Mouse (Mus musculus): ENCODE data around the gene Rabep2. TPM values are rescaled to one million over a fixed set of nuclear protein-coding genes. Genes with fewer than 3 reads are reported as not detected.

The Rabep2 gene
- total and polyA plus RNA-seq, 3 experiments = 33.7 to 38.5 (median 35.7) TPM

DNA sequence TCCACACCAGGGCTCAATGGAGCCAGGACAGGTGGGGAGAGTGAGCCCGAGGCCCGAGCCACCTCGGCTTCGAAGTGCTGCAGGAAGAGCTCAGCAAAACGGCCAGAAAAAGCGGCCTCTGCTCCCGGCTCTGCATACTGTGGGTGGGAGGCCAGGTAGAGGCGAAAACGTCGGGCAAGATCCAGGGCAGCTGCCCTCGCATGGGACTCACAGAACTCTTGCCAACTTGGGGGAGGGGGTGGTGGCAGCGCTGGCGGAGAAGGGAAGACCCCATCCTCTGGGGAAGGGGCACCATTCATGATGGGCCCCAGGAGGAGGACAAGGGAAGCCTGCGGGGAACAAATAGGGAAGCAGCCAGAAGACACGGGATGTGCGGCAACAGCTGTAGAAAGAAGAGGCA is 44.2 kb downstream of the Rabep2 start:
- no peaks in the 10 kb centered on the region for H3K27me3 ChIP-seq (replicated peaks)
- H3K9ac ChIP-seq (ENCODE audit: insufficient read depth, low read depth) = no peak overlapping the region
- peaks cover 13% of the 10 kb centered on the region for H3K79me2 ChIP-seq (replicated peaks; ENCODE audit: control insufficient read depth, extremely low read depth, insufficient read depth, poor library complexity, severe bottlenecking)
- in situ Hi-C loops (cut with MboI; ENCODE audit: low pct_ligation_motif_present, low pct_unique_long_range_greater_than_20kb, low sequenced_read_pairs) = loop anchor here (5.0 kb wide), 1 partner anchor 75 kb away; the partner anchor contains the start of gene Nfatc2ip
- no peak for DNase-seq (ENCODE audit: extremely low read depth)
- peak overlapping the region in 1 of 3 experiments; percentile 70 for H3K4me3 ChIP-seq (replicated peaks in 1 of 3; ENCODE audit: low read depth in 2 of 3, low read length in 2 of 3, poor library complexity in 1 of 3)
- dilution Hi-C loops (cut with MboI; ENCODE audit: extremely low pct_ligation_motif_present, extremely low pct_unique_long_range_greater_than_20kb, low sequenced_read_pairs) = no loop called here
- H3K4me1 ChIP-seq (ENCODE audit: control insufficient read depth in 1 of 2, insufficient read depth in 2 of 2) = peaks cover 10 to 67% of the 10 kb centered on the region in 2 experiments
- 0 out of 2 replicates have a peak overlapping the region, but pooled peaks have one; percentile 4 for H3K4me2 ChIP-seq (ENCODE audit: insufficient read depth, low read depth, poor library complexity, severe bottlenecking)
- H3K27ac ChIP-seq (ENCODE audit: insufficient read depth, low read depth) = peak overlapping the region; percentile 27
- no peak for TF ChIP-seq MAX (IDR thresholded peaks at IDR 0.05; ENCODE audit: low read length)
- TF ChIP-seq PAX5 (IDR thresholded peaks at IDR 0.05; ENCODE audit: low read length) = no peak
- TF ChIP-seq MXI1 (IDR thresholded peaks at IDR 0.05; ENCODE audit: low read depth, low read length) = no peak
- 0 out of 2 replicates have a peak, but pooled peaks have one; percentile 2 for TF ChIP-seq ETS1 (conservative IDR thresholded peaks at IDR 0.05; ENCODE audit: low read depth, low read length)
- H3K36me3 ChIP-seq (replicated peaks in 1 of 2; ENCODE audit: control insufficient read depth in 1 of 2, insufficient read depth in 1 of 2, low read length in 1 of 2) = peaks cover 41 to 47% of the 10 kb centered on the region in 2 experiments
- H3K9me3 ChIP-seq (replicated peaks; ENCODE audit: low read length) = no peaks in the 10 kb centered on the region

- no peak for DNase-seq (ENCODE audit: extremely low read depth)
- H3K4me1 ChIP-seq (ENCODE audit: control insufficient read depth in 1 of 2, insufficient read depth in 2 of 2) = peaks cover 10 to 60% of the 10 kb centered on the region in 2 experiments
- peak overlapping the region; percentile 27; the same call in 1 of the 2 replicates for H3K27ac ChIP-seq (ENCODE audit: insufficient read depth, low read depth)
- TF ChIP-seq KAT2A (IDR thresholded peaks at IDR 0.05; ENCODE audit: insufficient replicate concordance, low read length) = no peak
- no peak for TF ChIP-seq MAZ (IDR thresholded peaks at IDR 0.05; ENCODE audit: low read depth, low read length)
- no peak for TF ChIP-seq RAD21 (IDR thresholded peaks at IDR 0.05; ENCODE audit: low read depth, low read length)
- no peak for TF ChIP-seq NRF1 (IDR thresholded peaks at IDR 0.05; ENCODE audit: low read depth, low read length)
- TF ChIP-seq EP300 (IDR thresholded peaks at IDR 0.05; ENCODE audit: low read length) = no peak
- no peak for TF ChIP-seq JUN (IDR thresholded peaks at IDR 0.05; ENCODE audit: insufficient read depth, low read depth, low read length)
- TF ChIP-seq TBP (conservative IDR thresholded peaks at IDR 0.05; ENCODE audit: low read depth, low read length) = no peak
- TF ChIP-seq E2F4 (IDR thresholded peaks at IDR 0.05; ENCODE audit: insufficient replicate concordance, low read depth, low read length) = no peak
- no peak for TF ChIP-seq GABPA (IDR thresholded peaks at IDR 0.05; ENCODE audit: insufficient replicate concordance, low read depth, low read length)
- no peak for TF ChIP-seq SMC3 (IDR thresholded peaks at IDR 0.05; ENCODE audit: low read depth, low read length)
- no peak for TF ChIP-seq UBTF (IDR thresholded peaks at IDR 0.05; ENCODE audit: low read depth, low read length)
- no peak for TF ChIP-seq ZKSCAN1 (IDR thresholded peaks at IDR 0.05; ENCODE audit: borderline replicate concordance, low read depth, low read length)
- TF ChIP-seq RCOR1 (conservative IDR thresholded peaks at IDR 0.05; ENCODE audit: low read depth, low read length) = no peak
- H3K4me2 ChIP-seq (ENCODE audit: insufficient read depth, low read depth, poor library complexity, severe bottlenecking) = peak overlapping the region; percentile 41
- dilution Hi-C loops (cut with MboI; ENCODE audit: extremely low pct_ligation_motif_present, extremely low pct_unique_long_range_greater_than_20kb, low sequenced_read_pairs) (no loop called here), in situ Hi-C loops (cut with MboI; ENCODE audit: low pct_ligation_motif_present, low pct_unique_long_range_greater_than_20kb, low sequenced_read_pairs) (loop anchor here (5.0 kb wide), 1 partner anchor 76 kb away; the partner anchor contains the start of gene Nfatc2ip)
- no peaks in the 10 kb centered on the region for H3K9me3 ChIP-seq (replicated peaks; ENCODE audit: low read length)
- H3K4me3 ChIP-seq (replicated peaks in 1 of 3; ENCODE audit: low read depth in 2 of 3, low read length in 2 of 3, poor library complexity in 1 of 3) = peak overlapping the region; percentile 64 to 81 (median 70)
- H3K79me2 ChIP-seq (replicated peaks; ENCODE audit: control insufficient read depth, extremely low read depth, insufficient read depth, poor library complexity, severe bottlenecking) = peaks cover 13% of the 10 kb centered on the region
- peaks cover 32 to 39% of the 10 kb centered on the region in 2 experiments for H3K36me3 ChIP-seq (replicated peaks in 1 of 2; ENCODE audit: control insufficient read depth in 1 of 2, insufficient read depth in 1 of 2, low read length in 1 of 2)
- peak overlapping the region; percentile 98 for H3K9ac ChIP-seq (ENCODE audit: insufficient read depth, low read depth)
- no peaks in the 10 kb centered on the region for H3K27me3 ChIP-seq (replicated peaks)
Observed at GRCm38 (mm10) chr7:126473470-126474086, 45.0 kb downstream of the Rabep2 start.

All from CH12.LX (cell line).